Mouse (Mus musculus): ENCODE results near the gene Chd5.

The Chd5 gene

DNA sequence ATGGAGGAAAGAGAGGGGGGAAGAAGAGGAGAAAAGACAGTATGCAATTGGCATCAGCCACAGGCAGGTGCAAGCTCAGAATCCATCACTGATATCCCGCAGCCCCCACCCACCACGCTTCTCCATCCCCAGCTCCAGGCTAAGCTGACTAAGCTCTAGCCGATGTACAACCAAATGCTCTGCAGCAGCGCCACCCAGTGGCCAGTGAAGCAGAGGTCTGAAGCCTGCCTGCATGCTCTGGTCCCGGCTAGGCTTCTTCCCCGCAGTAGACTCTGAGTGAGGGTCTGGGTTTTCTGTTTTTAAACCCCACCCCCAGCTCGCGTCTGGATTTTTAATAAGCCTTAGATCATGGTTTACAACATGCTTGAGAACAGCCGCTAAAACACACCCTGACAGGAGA lies 96.4 kb downstream of the Chd5 start:
- peak; percentile 55 to 86 for DNase-seq (ENCODE audit: low spot score in 2 of 2)

GRCm38 (mm10) chr4:152435255-152435654 lies 96.8 kb downstream of the Chd5 start:
- peak; percentile 61 to 83 for DNase-seq (ENCODE audit: low spot score in 2 of 2)

Measured in spleen, postnatal 10 days (tissue).